ENCODE assay signal across 8 mouse cellular contexts in the genomic region with DNA sequence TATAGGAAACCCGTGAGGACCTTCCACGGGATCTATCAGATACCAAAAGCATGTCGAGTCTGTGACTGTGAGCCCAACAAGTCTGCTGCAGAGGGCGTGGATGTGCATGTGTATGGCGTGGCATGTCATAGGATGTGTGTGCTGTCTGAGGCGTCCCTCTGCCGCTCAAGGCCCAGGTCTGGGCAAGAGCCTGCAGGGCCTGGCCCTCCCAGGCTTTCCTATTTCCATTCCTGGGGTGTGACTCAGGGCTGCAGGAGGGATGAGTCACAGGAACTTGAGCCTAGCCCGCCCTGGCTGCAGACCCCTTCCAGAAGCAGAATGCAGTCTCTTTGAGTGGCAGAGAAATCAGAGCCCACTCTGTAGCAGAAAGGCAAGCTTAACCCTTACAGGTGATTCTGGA. TPM values are rescaled to one million over a fixed set of nuclear protein-coding genes. Genes with fewer than 3 reads are reported as not detected.
A peak's percentile ranks its signal among the peaks of the same experiment; 100 is the strongest.
DNase-seq lines count a peak whose midpoint lies in the region; ATAC-seq and TF ChIP-seq lines count a peak whose summit lies in the region.

No protein-coding gene starts in this region.

- 0 out of 2 replicates have a peak overlapping the region, but pooled peaks have one; percentile 38 for H3K9ac ChIP-seq in intestine, embryonic 15.5 days

- ATAC-seq in intestine, embryonic 15.5 days, result no peak

- peak; percentile 23 for DNase-seq in layer of hippocampus, adult 9-11 months
- DNase-seq in layer of hippocampus, postnatal 36 days, result no peak
- DNase-seq in MN1 (ENCODE audit: low spot score), result peak; percentile 93
- DNase-seq in ovary, postnatal 10 days (ENCODE audit: low spot score), result no peak
- DNase-seq in layer of hippocampus, postnatal 14 days (ENCODE audit: low spot score in 2 of 2), result no peak

- no peak overlapping the region for H3K4me3 ChIP-seq in embryonic fibroblast, embryonic 13.5 days (ENCODE audit: insufficient read depth, low read length)
- H3K4me3 ChIP-seq in intestine, embryonic 15.5 days (replicated peaks), result no peak overlapping the region
- no peak overlapping the region for H3K4me3 ChIP-seq in olfactory bulb, adult 2 months (ENCODE audit: insufficient read depth, low read depth, low read length)

- peak overlapping the region; percentile 97 for H3K27ac ChIP-seq in embryonic fibroblast, embryonic 13.5 days (ENCODE audit: insufficient read depth, low read length)
- peak overlapping the region; percentile 38; the same call in 1 of the 2 replicates for H3K27ac ChIP-seq in intestine, embryonic 15.5 days
- H3K27ac ChIP-seq in olfactory bulb, adult 2 months (ENCODE audit: insufficient read depth, low read depth, low read length), result peak overlapping the region; percentile 63

- no peak for TF ChIP-seq POLR2A in embryonic fibroblast, embryonic 13.5 days (IDR thresholded peaks at IDR 0.05; ENCODE audit: low read depth, low read length)
- no peak for TF ChIP-seq POLR2A in olfactory bulb, adult 2 months (IDR thresholded peaks at IDR 0.05; ENCODE audit: insufficient read depth, low read depth, low read length)

- H3K27me3 ChIP-seq in intestine, embryonic 15.5 days (replicated peaks), result no peaks in the 10 kb centered on the region

- peaks cover 35% of the 10 kb centered on the region for H3K4me1 ChIP-seq in embryonic fibroblast, embryonic 13.5 days (ENCODE audit: control insufficient read depth, insufficient read depth, low read length)
- H3K4me1 ChIP-seq in intestine, embryonic 15.5 days (replicated peaks), result peaks cover 68% of the 10 kb centered on the region
- peaks cover 66% of the 10 kb centered on the region for H3K4me1 ChIP-seq in olfactory bulb, adult 2 months (ENCODE audit: control insufficient read depth, insufficient read depth, low read length)

- H3K9me3 ChIP-seq in intestine, embryonic 15.5 days, result no peaks in the 10 kb centered on the region

- H3K36me3 ChIP-seq in intestine, embryonic 15.5 days, result no peaks in the 10 kb centered on the region

- peak overlapping the region; percentile 91; the same call in 1 of the 2 replicates for H3K4me2 ChIP-seq in intestine, embryonic 15.5 days (replicated peaks)

- TF ChIP-seq CTCF in embryonic fibroblast, embryonic 13.5 days (IDR thresholded peaks at IDR 0.05; ENCODE audit: borderline replicate concordance, insufficient read depth, low read length), result no peak
- TF ChIP-seq CTCF in olfactory bulb, adult 2 months (IDR thresholded peaks at IDR 0.05; ENCODE audit: insufficient read depth, low read depth, low read length), result no peak

- 45% methylated on average over 8 of the region's 8 CpGs for WGBS in intestine, embryonic 15.5 days
- 44% methylated on average over 8 of the region's 8 CpGs for WGBS in olfactory bulb, adult 2 months

RNA-seq across cellular contexts. Expression of gene Cirbp, which starts 2.1 kb away (rescaled TPM):
- total RNA-seq in layer of hippocampus, postnatal 36 days (2021), result 10 to 100 TPM; 58.5 to 63.4 TPM
- 29.2 and 50.2 TPM in 2 replicates for polyA plus RNA-seq in embryonic fibroblast, embryonic 13.5 days (2011; ENCODE audit: insufficient read length, low read depth, missing spikeins)
- polyA plus RNA-seq in intestine, embryonic 15.5 days (2015; fragmentation: Nextera tagmentation; extraction: Ambion mirVana), result 69.4 and 83.9 TPM in 2 replicates
- not detected in 2 replicates for polyA plus RNA-seq in olfactory bulb, adult 2 months (2012; ENCODE audit: insufficient read depth, insufficient read length, low replicate concordance, missing spikeins)
- 100 to 1,000 TPM in 1 of 2 experiments, 10 to 100 TPM in 1; 93.5 to 126 TPM for total RNA-seq in layer of hippocampus, postnatal 14 days (2021)

RNA-seq across cellular contexts. Expression of gene 1600002K03Rik, which starts 9.0 kb away (rescaled TPM):
- 1 to 10 TPM; 6.4 to 6.9 TPM for total RNA-seq in layer of hippocampus, postnatal 36 days (2021)
- 8.4 and 12.2 TPM in 2 replicates for polyA plus RNA-seq in embryonic fibroblast, embryonic 13.5 days (2011; ENCODE audit: insufficient read length, low read depth, missing spikeins)
- polyA plus RNA-seq in intestine, embryonic 15.5 days (2015; fragmentation: Nextera tagmentation; extraction: Ambion mirVana), result 22.9 and 25.1 TPM in 2 replicates
- polyA plus RNA-seq in olfactory bulb, adult 2 months (2012; ENCODE audit: insufficient read depth, insufficient read length, low replicate concordance, missing spikeins), result not detected in 2 replicates
- total RNA-seq in layer of hippocampus, postnatal 14 days (2021), result 1 to 10 TPM; 5.1 to 5.2 TPM

RNA-seq across cellular contexts. Expression of gene Efna2, which starts 15.6 kb away (rescaled TPM):
- 1 to 10 TPM; 9.0 to 9.6 TPM for total RNA-seq in layer of hippocampus, postnatal 36 days (2021)
- polyA plus RNA-seq in embryonic fibroblast, embryonic 13.5 days (2011; ENCODE audit: insufficient read length, low read depth, missing spikeins), result 5.2 and 8.3 TPM in 2 replicates
- 13.6 and 15.0 TPM in 2 replicates for polyA plus RNA-seq in intestine, embryonic 15.5 days (2015; fragmentation: Nextera tagmentation; extraction: Ambion mirVana)
- polyA plus RNA-seq in olfactory bulb, adult 2 months (2012; ENCODE audit: insufficient read depth, insufficient read length, low replicate concordance, missing spikeins), result not detected in 2 replicates
- total RNA-seq in layer of hippocampus, postnatal 14 days (2021), result 10 to 100 TPM; 14.8 TPM

RNA-seq across cellular contexts. Expression of gene Midn, which starts 15.6 kb away (rescaled TPM):
- 10 to 100 TPM; 58.9 to 62.6 TPM for total RNA-seq in layer of hippocampus, postnatal 36 days (2021)
- polyA plus RNA-seq in embryonic fibroblast, embryonic 13.5 days (2011; ENCODE audit: insufficient read length, low read depth, missing spikeins), result 101 TPM in 2 replicates
- polyA plus RNA-seq in intestine, embryonic 15.5 days (2015; fragmentation: Nextera tagmentation; extraction: Ambion mirVana), result 14.1 and 16.1 TPM in 2 replicates
- polyA plus RNA-seq in olfactory bulb, adult 2 months (2012; ENCODE audit: insufficient read depth, insufficient read length, low replicate concordance, missing spikeins), result 128 TPM in 1 of 2 replicates, not detected in the other
- total RNA-seq in layer of hippocampus, postnatal 14 days (2021), result 10 to 100 TPM; 90.9 to 100.0 TPM

RNA-seq across cellular contexts. Expression of gene Cbarp, which starts 23.1 kb away (rescaled TPM):
- total RNA-seq in layer of hippocampus, postnatal 36 days (2021), result 100 to 1,000 TPM; 336 to 379 TPM
- polyA plus RNA-seq in embryonic fibroblast, embryonic 13.5 days (2011; ENCODE audit: insufficient read length, low read depth, missing spikeins), result 24.1 and 28.4 TPM in 2 replicates
- 4.8 and 5.1 TPM in 2 replicates for polyA plus RNA-seq in intestine, embryonic 15.5 days (2015; fragmentation: Nextera tagmentation; extraction: Ambion mirVana)
- not detected in 2 replicates for polyA plus RNA-seq in olfactory bulb, adult 2 months (2012; ENCODE audit: insufficient read depth, insufficient read length, low replicate concordance, missing spikeins)
- 100 to 1,000 TPM; 401 to 436 TPM for total RNA-seq in layer of hippocampus, postnatal 14 days (2021)

Comparison
In these comparisons a context has a peak if more than half of its experiments do, and no peak if none do; other contexts are left out.
1. DNase-seq: peak in layer of hippocampus, adult 9-11 months (single experiment) and MN1 (single experiment); none in layer of hippocampus, postnatal 36 days (0 of 2), ovary, postnatal 10 days (single experiment) and layer of hippocampus, postnatal 14 days (0 of 2).
2. H3K27ac ChIP-seq: peak in every context shown above with its lines; median percentile 97 in embryonic fibroblast, embryonic 13.5 days; 63 in olfactory bulb, adult 2 months; 38 in intestine, embryonic 15.5 days.